Comparison of ENCODE assay signal across 11 mouse cellular contexts in the genomic region with DNA sequence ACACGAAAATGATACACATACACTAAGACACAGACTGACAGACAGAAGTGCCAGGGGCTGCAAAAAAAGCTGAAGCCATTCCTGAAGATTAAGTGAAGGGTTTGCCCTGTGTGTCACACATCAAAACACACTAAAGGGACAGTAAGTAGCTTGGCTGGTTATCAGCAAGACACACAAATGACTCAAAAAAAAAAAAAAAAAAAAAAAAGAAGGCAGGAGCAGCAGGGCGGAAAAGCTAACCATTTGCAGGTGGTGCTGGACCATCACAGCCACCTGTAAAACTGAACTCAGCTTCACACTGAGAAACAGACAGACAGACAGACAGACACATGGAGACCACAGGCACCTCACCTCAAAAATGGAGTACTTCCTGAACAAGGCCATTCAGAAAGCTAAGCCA. TPM values are rescaled to one million over a fixed set of nuclear protein-coding genes. Genes with fewer than 3 reads are reported as not detected.
DNase-seq lines count a peak whose midpoint lies in the region; ATAC-seq lines count a peak whose summit lies in the region.
"Had no signal": no experiment of that assay in that cellular context is flagged by ENCODE, and none has a peak within 500 bp of the region (broad histone marks: within the 10 kb centered on the region; RNA-seq: fewer than 3 reads in every experiment).

No protein-coding gene starts in this region.

- peaks cover 8% of the 10 kb centered on the region for H3K4me1 ChIP-seq in heart, embryonic 11.5 days (ENCODE audit: control insufficient read depth, insufficient read depth, low read length)
- H3K4me1 ChIP-seq in forebrain, embryonic 16.5 days (replicated peaks; ENCODE audit: control insufficient read depth, insufficient read depth, low read length) = peaks cover 25% of the 10 kb centered on the region
- H3K4me1 ChIP-seq in liver, embryonic 16.5 days (ENCODE audit: control insufficient read depth, low read depth, low read length) = peaks cover 22% of the 10 kb centered on the region

- H3K36me3 ChIP-seq in heart, embryonic 11.5 days (ENCODE audit: control insufficient read depth, insufficient read depth, low read length) = peaks cover 12% of the 10 kb centered on the region
- H3K36me3 ChIP-seq in forebrain, embryonic 16.5 days (ENCODE audit: control insufficient read depth, insufficient read depth) = peaks cover 12% of the 10 kb centered on the region
- H3K36me3 ChIP-seq in liver, embryonic 16.5 days (ENCODE audit: control insufficient read depth, insufficient read depth) = peaks cover 11% of the 10 kb centered on the region

- H3K4me3 ChIP-seq in heart, embryonic 11.5 days (ENCODE audit: low read depth, low read length) = no peak overlapping the region
- no peak overlapping the region for H3K4me3 ChIP-seq in forebrain, embryonic 16.5 days (replicated peaks; ENCODE audit: low read length)
- peak overlapping the region; percentile 98 for H3K4me3 ChIP-seq in liver, embryonic 16.5 days (ENCODE audit: low read depth, low read length)

- H3K4me2 ChIP-seq in heart, embryonic 11.5 days = peak overlapping the region; percentile 69
- H3K4me2 ChIP-seq in forebrain, embryonic 16.5 days (ENCODE audit: low read length) = peak overlapping the region; percentile 36
- peak overlapping the region; percentile 77 for H3K4me2 ChIP-seq in liver, embryonic 16.5 days (ENCODE audit: low read depth, low read length)

- WGBS in heart, embryonic 11.5 days (ENCODE audit: insufficient replicate concordance) = 90% methylated on average over 2 of the region's 2 CpGs
- WGBS in forebrain, embryonic 16.5 days = 83% methylated on average over 2 of the region's 2 CpGs
- 42% methylated on average over 2 of the region's 2 CpGs for WGBS in liver, embryonic 16.5 days (ENCODE audit: insufficient replicate concordance)

- no peak for ATAC-seq in heart, embryonic 11.5 days (replicated peaks; ENCODE audit: insufficient number of reproducible peaks, low FRiP score, low TSS enrichment)
- ATAC-seq in forebrain, embryonic 16.5 days = no peak
- no peak for ATAC-seq in liver, embryonic 16.5 days (ENCODE audit: low read depth)
- no peak for ATAC-seq in inflammation-experienced regulatory T-cells, adult 6 months

- H3K27me3 ChIP-seq in heart, embryonic 11.5 days (ENCODE audit: control insufficient read depth, insufficient read depth, low read length) = no peaks in the 10 kb centered on the region
- H3K27me3 ChIP-seq in forebrain, embryonic 16.5 days (replicated peaks; ENCODE audit: control insufficient read depth, insufficient read depth, low read length) = no peaks in the 10 kb centered on the region
- no peaks in the 10 kb centered on the region for H3K27me3 ChIP-seq in liver, embryonic 16.5 days (ENCODE audit: control insufficient read depth, insufficient read depth, low read depth, low read length)

- no peaks in the 10 kb centered on the region for H3K9me3 ChIP-seq in heart, embryonic 11.5 days (replicated peaks; ENCODE audit: control insufficient read depth, low read length)
- no peaks in the 10 kb centered on the region for H3K9me3 ChIP-seq in forebrain, embryonic 16.5 days (ENCODE audit: control insufficient read depth, low read length)
- no peaks in the 10 kb centered on the region; the same call in 1 of the 2 replicates for H3K9me3 ChIP-seq in liver, embryonic 16.5 days (replicated peaks; ENCODE audit: control insufficient read depth, low read length)

- no peak overlapping the region for H3K27ac ChIP-seq in heart, embryonic 11.5 days (ENCODE audit: low read depth, low read length)
- no peak overlapping the region for H3K27ac ChIP-seq in forebrain, embryonic 16.5 days (ENCODE audit: low read length)
- peak overlapping the region; percentile 71 for H3K27ac ChIP-seq in liver, embryonic 16.5 days (ENCODE audit: low read length)

- H3K9ac ChIP-seq in heart, embryonic 11.5 days (ENCODE audit: low read depth, low read length) = no peak overlapping the region
- no peak overlapping the region for H3K9ac ChIP-seq in forebrain, embryonic 16.5 days (replicated peaks; ENCODE audit: low read depth, low read length)
- peak overlapping the region; percentile 55 for H3K9ac ChIP-seq in liver, embryonic 16.5 days (ENCODE audit: low read depth, low read length)

- no peak for DNase-seq in heart, adult 8-10 months (ENCODE audit: low spot score)
- peak; percentile 66 for DNase-seq in A20 (ENCODE audit: low read depth, low spot score)
- no peak for DNase-seq in gastrocnemius, adult 18-20 months (ENCODE audit: low spot score)
- no peak for DNase-seq in spleen, adult 12 weeks (ENCODE audit: low spot score)
- DNase-seq: kidney, postnatal 10 days; lung, postnatal 4 days; right cerebral cortex, postnatal 4 days had no signal

RNA-seq across cellular contexts. Expression of a gene that starts 2.1 kb away (rescaled TPM):
- polyA plus RNA-seq in heart, embryonic 11.5 days (2014; fragmentation: Nextera tagmentation; extraction: Ambion mirVana) = 33.9 and 36.0 TPM in 2 replicates
- total RNA-seq in heart, adult 8-10 months (2022) = 10 to 100 TPM in 3 of 4 experiments, 1 to 10 TPM in 1; 8.5 to 11.4 (median 10.3) TPM
- polyA plus RNA-seq in forebrain, embryonic 16.5 days (2015; fragmentation: Nextera tagmentation; extraction: Ambion mirVana) = 45.3 and 47.5 TPM in 2 replicates
- 22.4 and 23.0 TPM in 2 replicates for polyA plus RNA-seq in liver, embryonic 16.5 days (2015; fragmentation: Nextera tagmentation; extraction: Ambion mirVana)
- polyA plus RNA-seq in inflammation-experienced regulatory T-cells, adult 6 months (2017; shearing (Covaris generic)) = 10 to 100 TPM; 38.6 to 41.2 (median 40.0) TPM
- 1 to 10 TPM; 6.7 to 7.1 TPM for total RNA-seq in gastrocnemius, adult 18-20 months (2021)

RNA-seq across cellular contexts. Expression of a gene that starts 49.2 kb away (rescaled TPM):
- polyA plus RNA-seq in heart, embryonic 11.5 days (2014; fragmentation: Nextera tagmentation; extraction: Ambion mirVana) = 67.7 and 87.1 TPM in 2 replicates
- 1 to 10 TPM; 3.3 to 6.5 (median 3.9) TPM for total RNA-seq in heart, adult 8-10 months (2022)
- 435 and 524 TPM in 2 replicates for polyA plus RNA-seq in forebrain, embryonic 16.5 days (2015; fragmentation: Nextera tagmentation; extraction: Ambion mirVana)
- 3.4 and 4.6 TPM in 2 replicates for polyA plus RNA-seq in liver, embryonic 16.5 days (2015; fragmentation: Nextera tagmentation; extraction: Ambion mirVana)
- 1 to 10 TPM in 1 of 3 experiments, not detected in 2; 1.5 TPM for polyA plus RNA-seq in inflammation-experienced regulatory T-cells, adult 6 months (2017; shearing (Covaris generic))
- not detected for total RNA-seq in gastrocnemius, adult 18-20 months (2021)

Comparison
In these comparisons a context has a peak if more than half of its experiments do, and no peak if none do; other contexts are left out.
1. RNA of a gene that starts 49.2 kb away (polyA plus RNA-seq): 435 to 524 TPM in forebrain, embryonic 16.5 days and 67.7 to 87.1 TPM in heart, embryonic 11.5 days; 3.4 to 4.6 TPM in liver, embryonic 16.5 days and 1.5 TPM in inflammation-experienced regulatory T-cells, adult 6 months; every median in the first group is over 10 times any median in the second.
2. Peak in every context shown above with its lines, with median percentiles within 50 percentile points of each other: H3K4me2 ChIP-seq.